Mouse (Mus musculus): ENCODE measurements around the gene Gm12258. TPM values are rescaled to one million over a fixed set of nuclear protein-coding genes. Genes with fewer than 3 reads are reported as not detected.

Gm12258 gene
- 10.2 TPM for polyA plus RNA-seq (2017; shearing (Covaris generic))

DNA sequence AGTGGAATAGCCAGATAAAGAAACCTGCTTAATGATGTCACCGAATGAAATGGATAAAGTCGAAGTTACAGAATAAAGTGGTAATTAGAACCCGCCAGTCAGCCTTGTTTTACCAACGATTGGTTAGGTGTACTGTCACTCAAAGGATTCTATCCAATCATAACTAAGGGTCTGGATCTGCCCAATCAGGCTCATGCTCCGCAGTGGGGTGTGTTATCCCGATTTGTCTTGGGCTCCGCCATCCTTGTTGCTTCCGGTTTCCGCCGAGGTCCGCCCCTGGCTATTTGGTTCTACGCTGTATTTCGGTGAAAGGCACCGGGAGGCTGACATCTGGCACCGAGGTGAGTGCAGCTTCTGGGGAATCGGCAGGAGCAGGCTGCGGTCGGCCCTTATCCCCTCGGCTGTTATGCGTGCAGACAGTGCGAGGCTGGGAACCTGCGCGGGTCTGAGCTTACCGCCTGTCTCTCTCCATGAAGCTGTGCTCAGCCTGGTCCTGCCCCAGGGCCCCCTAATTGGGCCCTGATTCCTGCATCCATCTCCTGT lies at the start of gene Gm12258:
Gene Gm12258 (plus strand): TSS at position 240 of the 543 bp plus-strand sequence.

DNA sequence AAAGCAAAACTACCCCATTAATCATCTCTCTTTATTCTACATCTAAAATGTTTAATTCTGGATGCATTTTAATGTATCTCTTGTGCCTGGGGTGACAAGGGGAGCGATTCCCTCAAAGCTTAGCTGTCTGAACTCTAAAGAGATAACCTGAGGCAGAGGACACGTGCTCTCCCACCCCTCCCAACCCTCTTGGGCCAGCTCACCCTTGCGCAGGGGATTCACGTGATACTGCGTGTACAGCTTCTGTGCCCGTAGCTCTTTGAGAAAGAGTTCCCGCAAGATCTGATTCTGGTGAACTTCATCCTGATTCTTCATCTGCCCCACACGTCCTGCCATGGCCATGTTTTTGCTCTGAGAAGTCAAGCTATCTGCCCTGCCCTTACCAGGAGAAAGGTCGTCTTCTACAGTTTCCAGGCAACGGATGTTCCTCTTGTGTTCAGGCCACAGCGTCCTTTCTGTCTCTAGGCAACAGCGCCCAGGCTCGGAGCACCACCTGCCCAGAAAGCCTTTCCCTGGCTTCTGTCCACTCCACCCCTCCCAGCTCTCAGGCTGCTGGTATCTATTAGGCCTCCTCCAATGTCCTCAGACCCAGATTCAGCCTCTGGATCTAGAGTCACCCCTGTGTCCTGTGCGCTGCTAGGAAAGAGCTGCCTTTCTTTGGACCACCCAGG lies 45.3 kb upstream of the Gm12258 start, which contains the start of gene Fam183b:
Gene Fam183b (minus strand): TSS at position 403 of the 671 bp plus-strand sequence.

DNA sequence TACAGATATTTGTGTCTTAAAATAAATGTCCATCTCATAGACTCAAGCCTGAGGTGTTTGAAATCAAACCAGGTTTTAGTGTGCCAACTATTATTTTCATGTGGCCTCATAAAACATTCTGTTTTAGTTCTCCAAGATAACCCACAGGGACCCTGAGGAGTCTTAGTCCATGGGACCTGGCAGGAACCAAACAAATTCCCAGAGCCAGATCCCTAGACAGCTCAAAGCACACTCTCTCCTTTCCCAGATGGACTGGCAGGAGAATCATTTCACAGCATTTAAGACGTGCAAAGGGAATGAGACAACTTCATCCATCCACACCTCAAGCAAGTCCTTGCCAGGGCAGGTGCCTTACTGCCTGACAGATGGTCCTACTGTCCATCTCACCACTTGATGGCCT lies 32.3 kb upstream of the Gm12258 start, which contains the start of gene Olfr313:
Gene Olfr313 (plus strand): TSS at position 301 of the 400 bp plus-strand sequence.

DNA sequence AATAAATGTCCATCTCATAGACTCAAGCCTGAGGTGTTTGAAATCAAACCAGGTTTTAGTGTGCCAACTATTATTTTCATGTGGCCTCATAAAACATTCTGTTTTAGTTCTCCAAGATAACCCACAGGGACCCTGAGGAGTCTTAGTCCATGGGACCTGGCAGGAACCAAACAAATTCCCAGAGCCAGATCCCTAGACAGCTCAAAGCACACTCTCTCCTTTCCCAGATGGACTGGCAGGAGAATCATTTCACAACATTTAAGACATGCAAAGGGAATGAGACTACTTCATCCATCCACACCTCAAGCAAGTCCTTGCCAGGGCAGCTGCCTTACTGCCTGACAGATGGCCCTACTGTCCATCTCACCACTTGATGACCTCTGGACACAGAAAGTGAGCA lies 18.0 kb upstream of the Gm12258 start, which contains the start of gene Olfr312:
Gene Olfr312 (plus strand): TSS at position 301 of the 400 bp plus-strand sequence.

DNA sequence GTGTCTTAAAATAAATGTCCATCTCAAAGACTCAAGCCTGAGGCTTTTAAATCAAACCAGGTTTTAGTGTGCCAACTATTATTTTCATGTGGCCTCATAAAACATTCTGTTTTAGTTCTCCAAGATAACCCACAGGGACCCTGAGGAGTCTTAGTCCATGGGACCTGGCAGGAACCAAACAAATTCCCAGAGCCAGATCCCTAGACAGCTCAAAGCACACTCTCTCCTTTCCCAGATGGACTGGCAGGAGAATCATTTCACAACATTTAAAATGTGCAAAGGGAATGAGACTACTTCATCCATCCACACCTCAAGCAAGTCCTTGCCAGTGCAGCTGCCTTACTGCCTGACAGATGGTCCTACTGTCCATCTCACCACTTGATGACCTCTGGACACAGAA lies 8.0 kb upstream of the Gm12258 start, which contains the start of gene Olfr311:
Gene Olfr311 (plus strand): TSS at position 301 of the 400 bp plus-strand sequence.

DNA sequence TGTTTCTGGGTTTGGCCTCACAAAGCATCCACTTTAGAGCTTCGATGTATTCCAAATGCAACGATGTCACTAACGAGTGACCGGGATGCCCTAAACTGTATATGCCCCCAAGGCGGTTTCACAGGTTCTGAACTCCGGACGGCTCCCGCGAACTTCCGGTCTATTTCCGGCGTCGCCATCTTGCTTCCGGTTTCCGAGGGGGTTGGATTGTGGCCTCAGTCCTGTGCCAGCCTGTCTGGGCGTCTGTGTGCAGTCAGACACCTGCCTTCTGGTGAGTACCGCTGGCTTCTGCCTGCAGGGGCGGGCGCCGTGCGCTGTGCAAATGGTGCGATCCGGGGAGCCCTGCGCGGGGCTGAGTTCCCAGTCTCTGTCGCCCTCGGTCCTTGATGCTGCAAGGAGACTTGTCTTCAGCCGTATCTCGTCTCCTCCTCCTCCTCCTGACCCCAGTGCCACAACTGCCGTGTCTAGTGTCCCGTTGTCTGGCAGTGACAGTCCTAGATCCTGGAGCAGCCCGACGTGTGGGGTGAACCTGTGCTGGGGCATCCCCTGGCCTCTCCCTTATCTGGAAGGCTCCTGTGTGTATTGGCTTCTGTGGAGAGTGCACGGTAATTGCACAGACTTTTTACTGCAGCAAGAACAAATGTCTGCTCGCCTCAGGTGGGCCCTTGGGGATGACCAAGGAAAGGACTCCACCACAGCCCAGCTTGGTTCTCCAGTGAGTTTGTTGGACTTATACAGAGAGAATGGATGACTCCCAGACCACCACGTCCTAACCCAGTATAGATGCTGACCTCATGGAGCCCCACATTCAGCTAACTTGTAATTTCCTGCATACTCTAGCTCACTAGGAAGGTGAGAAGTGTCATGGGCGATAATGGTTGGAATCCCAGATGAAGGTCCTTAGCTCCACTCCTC lies 20.3 kb downstream of the Gm12258 start, which contains the start of gene 2810021J22Rik:
Gene 2810021J22Rik (plus strand): TSS at position 178 of the 915 bp plus-strand sequence.

DNA sequence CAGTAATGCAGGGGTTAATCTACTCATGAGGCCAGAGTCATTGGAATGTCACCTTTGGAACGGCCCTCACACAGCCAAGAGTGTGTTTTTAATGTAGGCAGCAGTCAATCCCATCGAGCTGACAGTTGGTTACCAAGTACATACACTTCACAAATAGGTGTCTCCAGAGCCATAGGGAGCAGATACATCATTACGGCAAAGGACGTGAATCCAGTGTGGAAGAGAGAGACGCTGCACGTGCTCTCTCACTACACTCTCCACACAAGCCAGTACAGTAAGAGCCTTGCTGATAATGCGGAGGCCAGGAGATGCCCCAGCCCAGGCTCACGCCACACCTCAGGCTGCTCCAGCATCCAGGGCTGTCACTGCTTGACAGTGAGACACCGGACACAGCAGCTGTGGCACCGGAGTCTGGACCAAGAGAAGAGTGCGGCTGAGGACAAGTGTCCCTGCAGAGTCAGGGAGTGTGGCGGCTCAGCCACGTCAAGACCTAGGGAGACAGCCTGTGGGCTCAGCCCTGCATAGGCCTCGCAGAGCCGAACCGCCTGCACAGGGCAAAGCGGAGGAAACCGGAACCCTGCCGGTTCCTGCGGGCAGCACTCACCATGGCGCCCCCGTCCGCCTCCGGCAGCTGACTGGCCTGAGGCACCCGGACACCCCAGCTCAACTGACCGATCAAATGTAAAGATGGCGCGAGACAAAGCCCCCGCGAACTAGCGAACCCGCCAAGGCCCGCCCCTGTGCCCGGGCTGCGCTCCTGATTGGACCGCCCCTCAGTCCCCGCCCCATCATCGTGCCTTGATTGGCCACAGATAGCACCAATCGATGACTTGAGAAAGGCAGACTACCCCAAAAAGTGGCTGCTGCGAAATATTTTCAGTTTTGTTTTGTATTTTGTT lies 56.8 kb downstream of the Gm12258 start, which contains the start of gene Zfp39:
Gene Zfp39 (minus strand): TSS at position 715 of the 899 bp plus-strand sequence.

Other genes with a start within 250 kb of the Gm12258 start
- not detected for gene 2210407C18Rik, start 231.1 kb upstream of the Gm12258 start, polyA plus RNA-seq (2017; shearing (Covaris generic))
- gene Olfr323, start 216.7 kb upstream of the Gm12258 start, polyA plus RNA-seq (2017; shearing (Covaris generic)) = not detected
- gene Trim58, start 206.7 kb upstream of the Gm12258 start, polyA plus RNA-seq (2017; shearing (Covaris generic)) = not detected
- gene Olfr322, start 188.4 kb upstream of the Gm12258 start, polyA plus RNA-seq (2017; shearing (Covaris generic)) = not detected
- not detected for gene Olfr320, start 166.1 kb upstream of the Gm12258 start, polyA plus RNA-seq (2017; shearing (Covaris generic))
- gene Olfr319, start 148.0 kb upstream of the Gm12258 start, polyA plus RNA-seq (2017; shearing (Covaris generic)) = not detected
- 0.09 TPM for gene Olfr318, start 123.1 kb upstream of the Gm12258 start, polyA plus RNA-seq (2017; shearing (Covaris generic))
- gene Olfr317, start 107.9 kb upstream of the Gm12258 start, polyA plus RNA-seq (2017; shearing (Covaris generic)) = not detected
- not detected for gene Olfr316, start 94.4 kb upstream of the Gm12258 start, polyA plus RNA-seq (2017; shearing (Covaris generic))
- not detected for gene Olfr315, start 74.0 kb upstream of the Gm12258 start, polyA plus RNA-seq (2017; shearing (Covaris generic))
- 0.10 TPM for gene Olfr314, start 64.2 kb upstream of the Gm12258 start, polyA plus RNA-seq (2017; shearing (Covaris generic))
- not detected for gene Fam183b, start 45.2 kb upstream of the Gm12258 start, polyA plus RNA-seq (2017; shearing (Covaris generic))
- gene Olfr313, start 32.2 kb upstream of the Gm12258 start, polyA plus RNA-seq (2017; shearing (Covaris generic)) = not detected
- not detected for gene Olfr312, start 17.9 kb upstream of the Gm12258 start, polyA plus RNA-seq (2017; shearing (Covaris generic))
- not detected for gene Olfr311, start 7.9 kb upstream of the Gm12258 start, polyA plus RNA-seq (2017; shearing (Covaris generic))
- 14.1 TPM for gene 2810021J22Rik, start 20.1 kb downstream of the Gm12258 start, polyA plus RNA-seq (2017; shearing (Covaris generic))
- gene Zfp39, start 57.1 kb downstream of the Gm12258 start, polyA plus RNA-seq (2017; shearing (Covaris generic)) = 12.8 TPM
- not detected for gene Btnl10, start 70.8 kb downstream of the Gm12258 start, polyA plus RNA-seq (2017; shearing (Covaris generic))
- gene Rnf187, start 91.8 kb downstream of the Gm12258 start, polyA plus RNA-seq (2017; shearing (Covaris generic)) = 12.4 TPM
- 25.7 TPM for gene Hist3h2ba, start 101.8 kb downstream of the Gm12258 start, polyA plus RNA-seq (2017; shearing (Covaris generic))
- 18.3 TPM for gene Hist3h2a, start 107.5 kb downstream of the Gm12258 start, polyA plus RNA-seq (2017; shearing (Covaris generic))
- 0.45 TPM for gene Trim17, start 107.5 kb downstream of the Gm12258 start, polyA plus RNA-seq (2017; shearing (Covaris generic))
- 25.0 TPM for gene Trim11, start 130.9 kb downstream of the Gm12258 start, polyA plus RNA-seq (2017; shearing (Covaris generic))